Mouse (Mus musculus) cerebellum, postnatal 10 days (tissue): ENCODE results near the gene Npsr1.

Experiments
- DNase-seq, 2 experiments: peaks; one replicate each; pipeline ENCODE4 v3.0.0; 2021; ENCODE audit warnings: mixed read lengths in 2 of 2

The Npsr1 gene

DNA sequence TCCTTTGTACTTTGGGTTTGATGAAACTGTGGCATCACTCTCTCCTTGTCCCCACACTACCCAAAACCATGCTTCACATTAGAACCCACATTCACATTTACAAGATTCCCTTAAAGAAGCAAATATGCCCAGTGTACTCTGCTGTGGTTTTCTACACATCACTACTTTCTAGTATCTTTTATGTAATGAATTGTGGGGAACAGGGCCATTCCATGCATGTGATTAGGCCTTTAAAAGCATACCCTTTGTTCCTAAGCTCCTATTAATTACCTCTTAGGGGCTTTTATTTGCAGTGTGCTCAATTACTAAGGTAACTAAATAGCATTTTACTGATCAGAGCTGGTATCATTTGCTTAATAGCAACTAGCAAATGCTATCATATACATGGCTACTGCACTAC is 149.8 kb downstream of the Npsr1 start:
- DNase-seq: no peak

DNA sequence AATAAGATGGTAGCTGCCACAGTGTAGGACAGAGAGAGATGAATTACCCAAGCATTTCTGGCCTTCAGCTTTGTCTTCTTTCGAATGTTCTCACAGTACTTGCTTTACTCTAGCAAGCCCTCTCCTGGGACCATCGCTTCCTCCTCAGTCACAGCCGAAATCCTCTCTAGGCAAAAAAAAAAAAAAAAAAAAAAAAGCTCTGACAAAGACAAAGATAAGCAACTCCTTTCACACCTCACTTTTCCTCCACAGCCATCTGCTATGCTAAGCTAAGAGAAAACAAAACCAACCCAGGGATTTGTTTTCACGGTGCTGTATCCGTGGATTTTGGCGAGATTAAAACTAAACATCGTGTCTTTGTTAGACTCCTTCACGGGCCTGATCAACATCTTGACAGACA is 156.4 kb downstream of the Npsr1 start:
- no peak for DNase-seq

DNA sequence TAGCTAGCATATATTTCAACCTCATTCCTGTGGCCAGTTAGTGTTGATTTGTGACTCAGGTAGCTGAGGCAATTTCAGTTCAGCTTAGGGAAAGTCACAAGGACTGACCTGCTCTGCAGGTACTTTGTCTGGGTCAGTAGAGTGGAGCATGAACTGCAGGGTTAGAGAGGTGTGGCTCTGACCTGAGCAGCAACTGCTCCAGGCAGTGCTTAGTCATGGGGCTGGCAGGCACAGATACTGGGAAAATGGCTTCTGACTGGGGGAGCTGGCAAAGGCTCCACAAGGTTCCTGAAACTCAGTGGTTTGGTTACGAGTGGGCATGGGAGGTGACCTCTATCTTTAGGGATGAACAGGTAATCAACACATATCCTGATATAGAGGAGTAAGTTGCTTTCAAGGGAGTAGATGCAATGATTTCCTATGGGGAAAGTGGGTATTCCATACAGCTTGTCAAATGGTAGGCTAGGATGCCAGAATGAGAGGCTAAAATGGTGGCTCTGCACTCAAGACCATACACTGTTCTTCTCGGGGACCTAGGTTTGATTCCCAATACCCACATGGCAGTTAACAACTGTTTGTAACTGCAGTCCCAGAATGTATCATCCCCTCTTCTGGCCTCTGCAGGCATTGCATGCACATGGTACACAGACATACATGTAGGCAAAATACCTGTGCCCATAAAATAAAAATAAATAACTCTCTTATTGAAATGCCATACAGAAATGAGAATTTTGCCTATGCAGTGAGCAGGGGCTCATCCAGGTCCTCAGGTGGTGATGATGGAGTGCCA is 182.9 kb downstream of the Npsr1 start:
- DNase-seq: no peak

DNA sequence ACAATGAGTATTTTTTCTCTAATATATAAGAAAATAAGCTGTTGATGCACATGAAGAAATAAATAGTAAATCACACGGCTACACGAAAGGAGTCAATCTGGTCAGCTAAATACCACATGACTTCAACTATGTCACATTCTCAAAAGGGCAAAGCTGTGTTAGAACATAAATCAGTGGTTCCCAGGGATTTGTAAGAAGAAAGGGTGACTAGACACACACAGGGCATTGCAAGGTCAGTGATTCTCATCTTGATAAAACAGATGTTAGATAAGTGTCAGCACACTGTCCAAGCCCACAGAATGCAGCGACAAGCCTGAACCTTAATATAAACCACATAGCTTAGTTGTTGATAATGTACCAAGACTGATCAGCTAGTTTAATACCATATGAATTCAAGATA is 184.8 kb downstream of the Npsr1 start:
- no peak for DNase-seq

DNA sequence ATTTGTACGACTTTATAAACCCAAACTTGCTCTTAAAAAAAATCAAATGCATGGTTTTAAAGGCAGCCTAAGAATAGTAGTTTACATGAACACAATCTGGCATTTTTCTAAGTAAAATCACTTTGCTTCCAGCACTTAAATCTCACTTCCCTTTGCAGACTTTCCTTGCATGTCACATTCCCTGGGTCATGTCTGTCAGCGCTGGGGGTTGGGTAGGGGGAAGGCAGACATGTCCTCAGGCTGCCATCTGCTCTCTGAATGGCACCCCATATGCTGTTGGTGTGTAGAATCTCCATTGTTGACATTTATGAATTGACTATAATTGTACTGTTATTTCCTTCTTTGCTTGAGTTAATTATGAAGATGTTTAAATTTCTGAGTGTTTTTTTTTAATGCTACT is 185.3 kb downstream of the Npsr1 start:
- DNase-seq: peak; percentile 80 to 87

DNA sequence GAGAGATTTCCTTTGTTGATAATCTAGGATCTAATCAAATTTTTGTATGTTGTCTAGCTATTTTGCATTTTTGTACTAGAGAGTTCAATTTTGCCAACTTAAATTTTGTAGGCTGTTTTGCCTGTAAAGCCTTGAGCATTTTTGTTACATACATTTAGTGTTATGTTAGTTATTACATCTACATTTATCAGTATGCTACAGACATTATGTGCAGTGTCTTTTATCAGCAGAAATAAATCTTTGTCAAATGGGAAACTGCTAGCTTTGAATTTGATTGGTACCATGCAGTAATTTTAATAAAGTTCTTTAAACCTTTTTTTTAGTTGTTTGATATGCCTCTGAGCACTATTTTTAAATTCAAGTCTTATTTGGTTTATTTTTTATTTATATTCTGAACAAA is 185.7 kb downstream of the Npsr1 start:
- DNase-seq: no peak

DNA sequence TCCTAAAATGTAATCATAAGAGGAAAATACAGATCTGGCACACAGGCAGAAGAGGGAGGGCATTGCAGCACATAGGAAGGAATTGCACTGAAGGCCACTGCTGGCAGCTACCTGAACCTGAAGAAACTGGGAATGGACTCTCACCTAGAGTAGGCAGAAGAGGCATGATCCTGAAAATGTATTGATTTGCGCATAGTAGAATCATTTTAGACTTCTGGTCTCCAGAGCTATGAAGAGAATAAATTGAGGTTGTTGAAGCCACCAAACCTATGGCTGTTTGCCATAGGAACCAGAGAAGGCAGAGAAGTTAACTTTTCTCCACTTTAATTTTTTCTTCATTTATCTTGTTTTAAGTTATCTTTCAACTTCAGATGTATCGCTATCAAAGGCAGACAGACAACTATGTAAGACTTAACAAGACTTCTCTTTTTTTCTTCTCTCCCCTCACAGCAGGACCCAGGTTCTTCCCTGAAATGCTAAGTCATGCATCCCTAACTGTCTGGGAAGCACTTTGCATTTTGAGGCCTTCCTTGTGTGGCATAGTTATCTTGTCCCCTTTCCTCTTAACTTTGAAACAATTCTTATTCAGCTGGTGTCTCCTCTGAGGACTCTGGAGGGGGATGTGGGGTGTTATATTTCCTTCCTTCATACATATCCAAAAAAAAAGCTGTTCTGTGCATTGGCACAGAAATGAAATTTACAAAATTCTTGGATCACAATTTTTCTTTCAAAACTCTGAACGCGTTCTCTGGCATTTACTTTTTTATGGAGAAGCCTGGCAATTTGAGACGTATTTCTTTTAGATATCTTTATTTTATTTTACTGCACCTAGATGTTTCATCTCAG is 186.7 kb downstream of the Npsr1 start:
- no peak for DNase-seq

DNA sequence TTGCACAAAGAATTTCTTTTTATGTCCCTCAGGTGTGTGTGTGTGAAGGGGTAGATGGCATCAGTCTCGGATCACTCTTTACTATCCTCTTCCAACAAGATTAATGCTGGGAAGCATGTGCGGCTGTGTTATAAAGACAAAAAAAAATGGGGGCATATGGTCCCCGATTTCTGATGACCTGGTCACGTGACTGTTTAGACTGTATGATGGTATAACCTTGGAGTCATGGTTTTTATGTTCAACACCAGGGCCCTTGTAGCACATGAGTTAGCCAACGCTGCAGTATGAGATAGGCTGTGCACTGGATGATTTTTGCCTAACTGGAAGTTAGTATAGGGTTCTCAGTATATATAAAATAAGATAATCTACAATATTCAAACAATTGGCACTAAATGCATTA is 187.6 kb downstream of the Npsr1 start:
- DNase-seq: no peak

DNA sequence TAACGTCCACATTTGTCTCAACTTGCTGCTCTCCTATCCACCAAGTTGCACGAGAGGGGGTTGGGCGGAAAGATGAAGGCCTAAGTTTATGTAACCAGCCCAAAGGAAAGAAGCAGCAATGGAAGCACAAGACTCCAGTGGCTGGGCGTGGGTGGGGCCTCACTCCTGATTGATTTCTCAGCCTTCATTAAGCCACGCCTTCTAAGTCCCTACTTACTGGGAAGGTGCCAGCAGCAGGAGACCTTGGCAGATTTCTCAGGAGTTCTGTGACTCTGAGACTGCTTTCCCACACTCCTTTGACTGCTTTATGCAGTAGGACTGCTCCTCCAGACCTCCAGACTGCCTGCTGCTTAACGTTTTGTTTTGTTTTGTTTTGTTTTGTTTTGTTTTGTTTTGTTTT is 193.6 kb downstream of the Npsr1 start:
- DNase-seq: peak in 1 of 2 experiments; percentile 27

DNA sequence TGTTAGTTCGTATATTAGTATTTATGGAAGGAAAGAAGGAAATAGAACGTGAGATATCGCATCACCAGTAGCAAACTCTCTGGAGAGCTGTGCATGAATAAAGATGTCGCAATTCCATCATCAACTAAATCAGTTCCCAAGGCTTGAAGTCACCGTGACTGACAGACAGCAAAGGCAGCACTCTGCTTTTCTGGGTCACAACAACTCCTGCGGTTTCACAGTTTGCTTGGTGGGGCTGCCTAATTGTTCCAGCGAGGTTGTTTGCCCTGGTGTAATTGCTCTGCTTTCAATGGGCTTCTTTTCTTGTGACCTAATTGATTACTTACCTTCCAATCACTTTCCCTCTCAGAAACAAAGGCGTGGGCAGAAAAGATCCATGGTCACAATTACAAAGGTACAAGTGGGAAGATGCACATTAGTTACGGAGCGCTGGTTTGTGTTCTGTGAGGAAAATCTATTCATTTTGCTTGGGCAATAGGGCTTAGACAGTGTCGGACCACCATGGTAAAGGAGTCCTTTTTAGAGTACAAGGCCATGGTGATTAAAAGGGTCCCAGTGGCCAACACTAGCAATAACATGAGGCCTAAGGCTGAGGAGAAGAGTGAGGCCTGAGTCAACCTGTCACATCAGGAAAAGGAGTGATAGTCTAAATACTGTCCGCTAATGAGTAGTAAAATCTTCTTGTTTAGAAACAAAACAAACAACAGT is 195.6 kb downstream of the Npsr1 start:
- DNase-seq: no peak

DNA sequence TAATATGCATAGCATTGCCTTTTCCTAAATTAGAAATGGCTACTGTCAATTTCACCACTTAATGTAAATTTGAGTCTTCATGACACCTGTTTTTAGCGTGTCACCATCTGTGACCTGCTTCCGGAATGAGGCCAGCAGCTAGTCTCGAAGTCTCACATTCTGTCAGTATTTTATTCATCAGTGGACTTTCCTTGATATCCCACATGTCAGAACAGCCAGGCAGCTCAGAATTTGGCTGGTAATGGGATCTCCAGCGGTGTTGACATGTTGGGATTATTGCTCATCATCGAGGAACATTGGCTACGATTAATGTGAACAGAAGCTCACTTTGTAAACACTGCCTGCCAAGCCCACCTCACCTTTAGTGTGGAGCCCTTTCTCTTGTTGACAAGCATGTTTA is 205.1 kb downstream of the Npsr1 start:
- DNase-seq: peak; percentile 86 to 87

DNA sequence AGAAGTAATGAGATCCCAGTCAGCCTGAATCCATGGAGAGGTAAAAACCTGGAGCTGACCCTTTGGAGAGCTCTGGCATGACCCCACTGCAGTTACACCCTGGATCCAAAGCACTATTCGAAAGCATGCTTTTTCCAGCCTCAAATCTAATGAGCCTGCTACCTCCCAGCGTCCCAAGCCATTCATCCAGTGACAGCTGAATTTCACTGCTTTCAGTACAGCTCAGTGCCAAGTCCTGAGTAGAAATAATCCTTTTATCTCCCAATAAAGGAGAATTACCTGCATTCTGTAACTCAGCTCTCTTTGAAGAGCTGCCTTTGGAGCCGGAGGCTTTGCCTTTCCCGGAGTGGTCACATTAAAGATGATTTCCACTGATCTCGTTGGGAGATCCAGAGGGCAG is 209.2 kb downstream of the Npsr1 start:
- no peak for DNase-seq

DNA sequence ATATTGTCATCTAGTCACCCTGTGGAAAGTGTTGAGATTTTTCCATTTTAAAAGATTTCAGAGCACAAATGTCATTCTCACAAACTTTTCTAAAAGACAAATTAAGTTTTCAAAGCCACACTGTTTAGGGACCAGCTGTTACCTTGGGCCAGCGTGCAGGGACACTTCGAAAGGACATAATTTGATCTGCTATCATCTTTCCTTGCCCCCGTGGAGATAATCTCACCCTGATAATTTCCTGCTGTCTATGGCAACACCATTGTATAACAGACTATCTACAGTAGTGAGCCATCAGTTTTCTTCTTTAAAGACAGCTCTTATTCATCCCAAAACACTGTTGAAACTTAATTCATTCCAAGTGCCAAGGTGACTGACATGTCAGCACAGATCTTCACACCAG is 209.6 kb downstream of the Npsr1 start:
- no peak for DNase-seq

DNA sequence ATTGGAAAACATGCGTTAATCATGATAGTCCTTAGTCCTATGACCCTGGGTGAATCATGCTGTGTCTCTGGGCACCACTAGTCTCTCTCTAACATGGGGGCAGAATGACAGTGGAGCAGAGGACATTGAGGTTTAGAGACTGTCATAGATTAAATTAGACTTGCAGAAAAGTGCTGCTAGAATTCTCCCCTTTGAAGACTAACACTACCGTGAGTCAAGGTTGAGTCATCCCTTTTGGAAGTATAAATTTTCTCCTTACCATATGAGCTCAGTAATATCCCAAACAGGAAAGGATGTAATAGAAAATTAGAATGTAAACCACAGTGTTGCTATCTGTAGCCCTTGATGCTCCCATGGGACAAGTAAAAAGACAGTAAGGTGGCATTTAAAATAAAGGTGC is 218.0 kb downstream of the Npsr1 start:
- DNase-seq: no peak

DNA sequence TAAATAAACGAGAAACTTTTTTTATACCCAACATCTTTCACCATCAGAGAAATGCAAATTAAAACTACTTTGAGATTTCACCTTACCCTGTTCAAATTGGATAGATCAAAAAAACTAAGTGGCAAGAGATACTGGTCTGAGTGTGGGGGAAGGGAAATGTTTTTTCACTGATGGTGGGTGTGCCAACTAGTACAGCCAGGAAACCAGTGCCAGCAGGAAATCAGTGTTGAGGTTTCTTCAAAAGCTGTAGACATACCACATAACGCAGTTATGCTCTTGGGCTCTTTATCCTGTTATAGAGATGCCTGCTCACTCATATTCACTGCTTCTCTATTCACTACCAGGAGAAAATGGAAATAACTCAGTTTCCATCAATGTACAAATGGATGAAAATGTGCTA is 233.9 kb downstream of the Npsr1 start:
- peak in 1 of 2 experiments; percentile 21 for DNase-seq

DNA sequence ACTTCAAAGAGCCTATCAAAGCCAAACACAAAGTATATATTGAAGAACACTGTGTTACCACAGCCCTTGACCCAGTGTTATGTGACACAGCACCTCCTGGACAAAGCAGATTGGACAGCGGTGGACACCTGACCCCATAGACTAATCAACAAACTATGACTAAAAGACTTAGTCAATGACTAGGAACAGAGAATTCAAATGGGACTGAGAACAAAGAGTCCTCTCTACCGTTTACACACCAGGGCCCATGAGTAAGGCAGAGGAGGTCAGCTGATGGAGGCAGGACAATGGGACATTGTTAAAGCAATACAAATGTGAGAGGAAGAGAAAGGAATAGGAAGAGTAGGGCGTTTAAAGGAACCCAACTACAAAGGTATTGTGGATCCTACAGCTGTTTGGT is 243.5 kb downstream of the Npsr1 start:
- no peak for DNase-seq

DNA sequence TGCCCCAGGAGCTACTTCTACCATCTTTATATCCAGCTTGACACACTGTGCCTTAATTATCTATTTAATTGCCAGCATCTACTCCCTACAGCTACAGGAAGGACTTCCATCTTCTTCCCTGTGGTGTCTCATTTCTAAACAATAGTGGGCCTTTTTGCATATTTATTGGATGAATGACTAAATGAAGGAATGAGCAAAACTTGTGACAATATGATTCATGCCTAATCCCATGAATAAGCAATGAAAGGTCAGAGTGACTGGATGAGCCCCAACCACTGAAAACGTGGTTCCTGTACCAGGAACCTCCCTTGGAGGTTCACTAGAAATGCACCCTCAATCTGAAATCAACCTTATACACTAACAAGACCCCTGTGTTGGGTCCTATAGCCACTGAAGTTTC is 249.2 kb downstream of the Npsr1 start:
- DNase-seq: no peak

DNA sequence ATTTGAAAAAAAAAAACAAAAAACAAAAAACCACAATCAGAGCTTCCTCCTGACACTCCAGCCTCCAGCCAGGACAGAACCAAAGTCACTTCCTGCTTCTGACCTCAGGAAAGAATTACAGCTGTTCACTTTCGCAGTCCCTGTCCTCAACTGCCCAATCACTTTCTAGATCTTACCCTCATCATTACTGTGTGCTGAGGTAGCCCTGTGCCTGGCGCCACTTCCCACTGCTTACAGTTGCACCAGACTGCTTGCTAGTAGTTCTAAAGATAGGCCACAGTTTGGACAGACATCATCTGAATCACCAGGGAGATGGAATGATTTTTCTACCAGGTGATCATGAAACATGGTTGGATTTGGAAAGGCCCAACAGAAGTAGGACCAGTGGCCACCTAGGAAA is 251.7 kb downstream of the Npsr1 start:
- DNase-seq: no peak

DNA sequence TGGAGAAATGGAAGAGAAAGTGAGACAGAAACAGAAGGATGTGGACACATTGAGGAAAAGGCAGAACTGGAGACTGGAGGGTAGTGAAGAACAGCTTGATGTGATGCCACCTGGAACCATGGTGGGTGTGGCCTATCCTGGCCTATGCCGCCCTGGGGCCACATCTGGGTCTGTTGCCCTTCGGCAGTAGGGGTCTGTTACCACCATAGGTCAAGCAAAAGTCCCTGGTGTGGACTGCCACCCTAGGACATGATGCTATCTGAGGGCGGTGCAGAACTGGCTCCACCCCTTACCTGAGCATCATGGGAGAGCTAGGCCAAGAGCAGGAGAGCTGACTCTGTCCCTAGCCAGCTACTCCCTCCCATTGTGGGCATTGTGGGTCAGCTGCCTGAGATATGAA is 253.6 kb downstream of the Npsr1 start:
- DNase-seq: no peak
